Mouse (Mus musculus) urinary bladder, adult 18-20 months (tissue): ENCODE results near the gene Thy1.
A peak's percentile ranks its signal among the peaks of the same experiment; 100 is the strongest.

Experiments
- DNase-seq, 2 experiments: peaks; one replicate each; pipeline ENCODE4 v3.0.0; 2022; ENCODE audit warnings: low spot score in 2 of 2, mixed read lengths in 2 of 2

Thy1 gene

GRCm38 (mm10) chr9:44067241-44067959, 24.2 kb downstream of the Thy1 start:
- DNase-seq, result no peak

- DNase-seq, result no peak
Observed at GRCm38 (mm10) chr9:44067960-44068330, 24.8 kb downstream of the Thy1 start.

DNA sequence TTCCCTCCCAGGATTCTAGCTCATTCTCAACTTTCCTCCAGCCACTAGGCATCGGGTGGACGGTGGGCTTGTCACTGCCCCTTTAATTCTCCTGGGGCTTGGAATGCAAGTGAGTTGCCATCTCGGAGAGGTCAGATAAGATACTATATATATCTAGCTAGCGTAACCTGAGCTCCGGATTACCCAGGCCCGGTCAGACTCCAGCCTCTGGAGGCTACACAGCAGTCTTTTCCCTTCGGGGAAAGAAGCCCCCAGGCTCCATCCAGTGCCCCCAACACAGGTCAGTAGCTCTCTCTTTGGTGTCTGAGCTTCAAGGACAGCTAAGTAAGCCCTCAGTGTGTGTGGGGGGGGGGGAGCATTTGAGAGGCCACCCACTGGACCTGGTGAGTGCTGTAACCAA, 26.1 kb downstream of the Thy1 start:
- no peak for DNase-seq

DNA sequence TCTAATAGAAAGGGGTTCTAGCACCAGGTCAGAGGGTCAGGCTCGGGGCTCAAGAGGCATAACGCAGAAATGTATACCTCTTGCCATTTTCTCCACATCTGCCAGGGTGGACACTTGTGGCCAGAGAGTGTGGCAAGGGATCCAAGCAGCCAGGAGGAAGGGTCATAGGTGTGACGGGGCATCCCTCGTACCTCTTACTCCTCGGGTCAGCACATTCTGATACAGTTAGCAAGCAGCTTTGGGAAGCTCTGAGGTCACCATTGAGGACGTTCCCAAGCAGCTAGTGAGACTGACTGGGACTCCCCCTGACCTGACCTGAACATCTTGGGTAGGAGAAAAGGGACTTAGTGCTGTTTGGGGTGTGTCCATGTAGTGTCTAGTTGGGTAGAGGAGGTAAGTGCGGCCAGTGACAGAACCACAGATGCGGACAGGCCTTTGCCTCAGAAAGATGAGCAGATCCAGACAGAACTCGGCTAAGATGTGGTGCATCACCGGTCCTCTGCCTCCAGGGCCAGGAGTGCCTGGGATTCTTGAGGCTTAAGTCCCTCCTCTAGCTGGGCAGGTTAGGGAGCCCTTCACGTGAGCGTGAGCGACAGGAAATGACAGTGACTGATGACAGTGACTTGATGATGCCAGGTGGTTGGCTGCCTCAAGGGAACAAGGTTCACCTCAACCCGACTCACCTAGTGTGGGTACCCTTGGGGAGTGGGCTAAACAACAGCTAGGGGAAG, 27.1 kb downstream of the Thy1 start:
- no peak for DNase-seq

- DNase-seq, result no peak
Observed at GRCm38 (mm10) chr9:44070844-44071231, 27.7 kb downstream of the Thy1 start.

GRCm38 (mm10) chr9:44071914-44072598, 28.9 kb downstream of the Thy1 start:
- no peak for DNase-seq

DNA sequence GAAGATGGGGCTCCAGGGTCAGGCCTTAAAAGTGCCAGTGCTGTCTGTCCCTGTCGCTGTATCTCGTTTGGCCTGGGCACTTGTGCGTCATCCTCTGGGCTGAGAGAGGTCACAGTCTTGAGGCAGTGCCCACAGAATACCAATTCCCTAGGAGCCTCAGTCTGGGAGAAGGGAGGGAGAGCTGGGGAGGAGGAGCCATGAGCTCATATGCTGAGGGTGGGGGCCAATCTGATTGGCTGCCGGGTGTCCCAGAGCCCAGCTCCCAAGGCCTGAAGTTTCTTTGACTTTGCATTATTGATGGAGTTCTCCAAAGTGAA, 29.4 kb downstream of the Thy1 start:
- no peak for DNase-seq

GRCm38 (mm10) chr9:44073115-44073514, 29.9 kb downstream of the Thy1 start:
- DNase-seq, result no peak

GRCm38 (mm10) chr9:44074395-44075275, 31.5 kb downstream of the Thy1 start:
- no peak for DNase-seq

- no peak for DNase-seq
Observed at GRCm38 (mm10) chr9:44075276-44075995, 32.3 kb downstream of the Thy1 start.

DNA sequence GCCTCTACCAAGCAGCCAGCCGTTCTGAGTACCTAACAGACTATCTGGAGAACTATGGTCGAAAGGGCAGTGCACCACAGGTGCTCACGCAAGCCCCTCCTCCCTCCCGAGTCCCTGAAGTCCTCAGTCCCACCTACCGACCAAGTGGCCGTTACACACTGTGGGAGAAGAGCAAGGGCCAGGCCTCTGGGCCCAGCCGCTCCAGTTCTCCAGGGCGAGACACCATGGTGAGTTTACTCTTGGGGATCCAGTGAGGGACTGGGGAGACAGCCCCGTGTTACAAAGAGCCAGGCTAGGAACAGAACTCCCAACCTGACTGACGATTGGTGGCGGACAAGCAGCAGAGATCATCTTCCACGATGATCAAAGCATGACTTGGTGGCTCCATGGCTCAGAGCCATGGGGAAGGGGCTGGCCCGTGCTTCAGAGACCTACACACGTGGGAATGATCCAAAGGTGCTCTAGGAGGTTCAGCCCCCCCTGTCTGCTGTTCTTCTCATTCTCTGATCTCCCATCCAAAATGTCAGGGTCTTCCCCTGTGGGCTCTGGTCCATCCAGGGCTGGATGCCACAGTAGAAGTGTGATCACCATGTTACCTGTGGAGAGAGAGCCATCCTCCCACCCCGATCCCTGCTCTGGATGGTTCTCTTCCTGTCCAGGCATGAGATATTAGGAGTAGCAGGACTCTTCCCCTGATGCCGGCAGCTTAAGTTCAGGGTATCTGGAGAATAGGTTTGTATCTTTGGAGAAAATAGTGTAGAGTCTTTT, 33.0 kb downstream of the Thy1 start:
- no peak for DNase-seq

DNA sequence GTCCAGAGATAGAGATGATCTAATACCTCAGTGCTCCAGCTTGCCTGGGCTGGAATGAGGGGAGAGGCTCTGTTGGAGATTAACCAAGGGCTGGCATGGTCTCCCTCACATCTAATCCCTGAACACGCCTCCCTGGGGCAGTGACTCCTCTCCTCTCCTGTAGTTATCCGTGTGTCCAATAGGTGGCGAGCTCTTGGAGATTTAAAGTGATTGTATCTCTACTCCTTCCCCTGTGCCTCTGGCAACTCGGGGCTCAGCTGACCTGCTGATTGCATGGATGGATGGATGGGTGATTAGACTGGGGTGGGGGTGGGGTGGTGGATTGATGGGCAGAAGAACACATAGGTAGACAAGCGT, 33.6 kb downstream of the Thy1 start:
- peak in 1 of 2 experiments; percentile 79 for DNase-seq

- DNase-seq, result no peak
Observed at GRCm38 (mm10) chr9:44077266-44077910, 34.2 kb downstream of the Thy1 start.

DNA sequence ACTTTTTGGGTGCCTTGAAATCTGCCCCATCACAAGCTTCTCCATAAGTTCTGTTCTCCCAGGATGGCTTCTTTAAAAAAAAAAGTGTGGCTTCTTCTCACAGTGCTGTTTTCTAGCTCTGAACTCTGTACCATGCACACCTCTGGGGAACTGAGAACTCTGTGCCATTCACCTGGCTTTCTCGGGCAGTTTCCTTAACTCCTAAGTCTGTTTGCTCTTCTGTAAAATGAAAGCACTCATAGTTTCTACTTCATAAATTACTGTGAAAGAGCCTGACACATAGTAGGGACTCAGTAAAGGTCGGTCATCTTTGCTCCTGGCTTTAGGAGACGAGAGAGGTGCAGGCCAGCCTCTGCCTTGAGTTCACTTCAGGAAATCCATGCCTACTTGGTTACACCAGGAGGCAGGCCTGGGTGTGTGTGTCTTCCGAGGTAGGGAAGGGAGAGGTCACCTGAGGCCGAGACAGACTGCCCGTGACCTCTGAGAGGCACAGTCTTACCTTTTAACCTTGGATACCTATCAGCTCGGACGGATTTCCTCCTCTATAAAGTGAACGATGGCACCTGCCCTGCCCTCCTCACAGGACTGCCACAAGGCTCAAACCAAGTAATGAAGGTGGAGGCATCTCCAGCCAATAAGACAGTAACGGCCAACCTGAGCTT, 35.1 kb downstream of the Thy1 start:
- no peak for DNase-seq

GRCm38 (mm10) chr9:44078955-44079756, 36.0 kb downstream of the Thy1 start:
- DNase-seq, result peak in 1 of 2 experiments; percentile 84

- no peak for DNase-seq
Observed at GRCm38 (mm10) chr9:44079997-44080780, 37.0 kb downstream of the Thy1 start.

DNA sequence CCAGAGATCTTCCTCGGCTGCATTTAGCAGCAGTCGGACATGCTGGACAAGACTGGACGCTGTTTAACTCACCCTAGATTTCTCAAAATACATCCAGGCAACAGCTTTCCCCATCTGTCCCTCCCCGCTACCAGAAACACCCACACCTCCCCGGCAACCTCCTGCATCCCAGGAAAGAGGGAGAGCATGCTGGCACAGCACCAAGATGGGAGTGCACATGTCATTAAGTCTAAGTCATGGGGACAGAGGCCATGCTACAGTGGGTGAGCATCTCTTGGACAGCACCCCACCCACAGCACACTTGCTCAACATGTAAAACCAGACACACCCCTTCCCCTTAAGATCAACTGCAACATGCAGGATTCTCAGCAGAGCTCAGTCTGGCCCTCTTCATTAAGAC, 37.8 kb downstream of the Thy1 start:
- DNase-seq, result no peak

- no peak for DNase-seq
Observed at GRCm38 (mm10) chr9:44081581-44081980, 38.4 kb downstream of the Thy1 start.
